Mouse (Mus musculus) stomach, embryonic 14.5 days (tissue): ENCODE results near the gene Aadac. TPM values are rescaled to one million over a fixed set of nuclear protein-coding genes. Genes with fewer than 3 reads are reported as not detected.

Experiments used
- polyA plus RNA-seq: library from polyadenylated mRNA; unstranded; fragments of >200 nt; fragmentation: Nextera tagmentation; extraction: Ambion mirVana; gene quantifications from 2 replicates; pipeline ENCODE4 v1.2.1, GENCODE M21; 2014

Gene Aadac
- polyA plus RNA-seq, 1 experiment from 2014 or later, result not detected

Other genes starting within 250 kb of the Aadac start
- gene Gm8298, start 164.7 kb upstream of the Aadac start, polyA plus RNA-seq, result not detected in 2 replicates
- not detected in 2 replicates for gene C130079G13Rik, start 100.5 kb upstream of the Aadac start, polyA plus RNA-seq
- not detected in 2 replicates for gene Aadacl2, start 19.0 kb upstream of the Aadac start, polyA plus RNA-seq
- gene Sucnr1, start 56.2 kb downstream of the Aadac start, polyA plus RNA-seq, result 0.32 TPM in 1 of 2 replicates, not detected in the other